Mouse (Mus musculus) embryonic fibroblast, embryonic 13.5 days (primary cell): ENCODE results near the gene Ermap. TPM values are rescaled to one million over a fixed set of nuclear protein-coding genes. Genes with fewer than 3 reads are reported as not detected.

Experiments
- H3K27ac ChIP-seq: 2 replicates; pipeline ENCODE4 v1.5.1; 2012; ENCODE audit warnings: low read length, control low read depth, inconsistent platforms; ENCODE audit not compliant: insufficient read depth
- H3K4me1 ChIP-seq: 2 replicates; pipeline ENCODE4 v1.6.1; 2011; ENCODE audit warnings: low read length; ENCODE audit not compliant: control insufficient read depth, insufficient read depth
- H3K4me3 ChIP-seq: 2 replicates; pipeline ENCODE4 v1.5.1; 2011; ENCODE audit warnings: mild to moderate bottlenecking, control low read depth, low read length; ENCODE audit not compliant: insufficient read depth
- CTCF ChIP-seq: IDR thresholded peaks from 2 replicates; pipeline ENCODE4 v1.5.1; 2011; ENCODE audit warnings: mild to moderate bottlenecking, control low read depth, low read length, moderate library complexity, borderline replicate concordance; ENCODE audit not compliant: insufficient read depth
- POLR2A ChIP-seq: IDR thresholded peaks from 2 replicates; pipeline ENCODE4 v1.6.1; 2011; ENCODE audit warnings: low read depth, mild to moderate bottlenecking, control low read depth, low read length, moderate library complexity
- polyA plus RNA-seq: library from polyadenylated mRNA; stranded (reverse); fragments of >200 nt; gene quantifications from 2 replicates; pipeline ENCODE4 v1.2.4, GENCODE M21; 2011; ENCODE audit warnings: low read depth; ENCODE audit not compliant: missing spikeins, insufficient read length

Ermap gene
- 0.33 TPM in 1 of 2 replicates, not detected in the other for polyA plus RNA-seq

- Histone ChIP-seq H3K4me3 (no peak within 1 kb of the TSS), H3K27ac (no peak within 1 kb of the TSS), H3K4me1 (0 out of 2 replicates have a peak, but pooled peaks cover 5% of the 10 kb centered on the region)
- TF ChIP-seq CTCF (no peak), POLR2A (no peak)
Measured at GRCm38 (mm10) chr4:119189864-119190263, at the start of gene Ermap. Gene Ermap (minus strand): TSS chr4:119190011.

GRCm38 (mm10) chr4:119239181-119239682, 49.4 kb upstream of the Ermap start:
- TF ChIP-seq POLR2A = no peak
- TF ChIP-seq CTCF = no peak
- H3K4me3 ChIP-seq = no peak overlapping the region
- H3K4me1 ChIP-seq = 0 out of 2 replicates have a peak, but pooled peaks cover 3% of the 10 kb centered on the region
- H3K27ac ChIP-seq = no peak overlapping the region; the same call in 1 of the 2 replicates

GRCm38 (mm10) chr4:119238661-119239060, 48.9 kb upstream of the Ermap start:
- H3K27ac ChIP-seq = peak overlapping the region; percentile 82
- H3K4me1 ChIP-seq = 0 out of 2 replicates have a peak, but pooled peaks cover 3% of the 10 kb centered on the region
- TF ChIP-seq CTCF (no peak), POLR2A (no peak)
- no peak overlapping the region for H3K4me3 ChIP-seq

GRCm38 (mm10) chr4:119234348-119234747, 44.5 kb upstream of the Ermap start:
- Histone ChIP-seq H3K4me1 (0 out of 2 replicates have a peak, but pooled peaks cover 3% of the 10 kb centered on the region), H3K4me3 (peak overlapping the region; percentile 82), H3K27ac (0 out of 2 replicates have a peak overlapping the region, but pooled peaks have one; percentile 73)
- TF ChIP-seq CTCF (no peak), POLR2A (no peak)

- TF ChIP-seq POLR2A = peak; percentile 85
- no peak for TF ChIP-seq CTCF
- Histone ChIP-seq H3K4me1 (0 out of 2 replicates have a peak, but pooled peaks cover 3% of the 10 kb centered on the region), H3K27ac (peak overlapping the region; percentile 73)
Measured at GRCm38 (mm10) chr4:119233256-119233901, 43.6 kb upstream of the Ermap start.

GRCm38 (mm10) chr4:119232410-119233255, 42.8 kb upstream of the Ermap start, which contains the start of the genes AU022252 and P3h1:
Gene AU022252 (minus strand): TSS chr4:119232712.
Gene P3h1 (plus strand): TSS chr4:119232915.
- TF ChIP-seq POLR2A (peak; percentile 84), CTCF (no peak)
- peak within 1 kb of the TSS; percentile 73 for H3K27ac ChIP-seq
- H3K4me3 ChIP-seq = peak within 1 kb of the TSS; percentile 91
- 0 out of 2 replicates have a peak, but pooled peaks cover 3% of the 10 kb centered on the region for H3K4me1 ChIP-seq

More at GRCm38 (mm10) chr4:119233256-119233901, 43.6 kb upstream of the Ermap start:
- peak overlapping the region; percentile 82 for H3K4me3 ChIP-seq

- no peak overlapping the region for H3K27ac ChIP-seq
- H3K4me1 ChIP-seq = no peaks in the 10 kb centered on the region
- TF ChIP-seq CTCF (no peak), POLR2A (no peak)
- H3K4me3 ChIP-seq = no peak overlapping the region
Measured at GRCm38 (mm10) chr4:119226751-119227150, 36.9 kb upstream of the Ermap start.

- no peak overlapping the region for H3K27ac ChIP-seq
- TF ChIP-seq CTCF (no peak), POLR2A (no peak)
- no peak overlapping the region for H3K4me3 ChIP-seq
- H3K4me1 ChIP-seq = no peaks in the 10 kb centered on the region
Measured at GRCm38 (mm10) chr4:119225719-119226118, 35.9 kb upstream of the Ermap start.

- no peak overlapping the region for H3K27ac ChIP-seq
- no peaks in the 10 kb centered on the region for H3K4me1 ChIP-seq
- H3K4me3 ChIP-seq = no peak overlapping the region
- TF ChIP-seq CTCF (no peak), POLR2A (no peak)
Measured at GRCm38 (mm10) chr4:119224534-119224933, 34.7 kb upstream of the Ermap start.
